Mouse (Mus musculus) telencephalon, adult 2 months (tissue): ENCODE results near the gene Heatr1.
"Not testable (repeated sequence)": the region's sequence is repeated elsewhere in the genome, so short reads cannot be mapped to it uniquely, and the experiment has no call there.

ENCODE experiments used
- DNase-seq: peaks from one replicate; pipeline ENCODE4 v3.0.0-alpha.2; 2011; ENCODE audit warnings: low read depth, low spot score

Gene Heatr1

GRCm38 (mm10) chr13:12454686-12455390 lies 60.0 kb downstream of the Heatr1 start:
- DNase-seq, result no peak

- no peak for DNase-seq
Measured at GRCm38 (mm10) chr13:12456711-12457110, 61.9 kb downstream of the Heatr1 start.

- peak; percentile 72 for DNase-seq
Measured at GRCm38 (mm10) chr13:12460443-12460842, 65.6 kb downstream of the Heatr1 start.

- DNase-seq, result peak; percentile 78
Measured at GRCm38 (mm10) chr13:12460881-12461729, 66.3 kb downstream of the Heatr1 start.

- no peak for DNase-seq
Measured at GRCm38 (mm10) chr13:12461730-12462119, 66.9 kb downstream of the Heatr1 start.

GRCm38 (mm10) chr13:12462623-12463022 lies 67.8 kb downstream of the Heatr1 start:
- no peak for DNase-seq

- not testable (repeated sequence) for DNase-seq
Measured at GRCm38 (mm10) chr13:12464159-12464558, 69.3 kb downstream of the Heatr1 start.

GRCm38 (mm10) chr13:12464844-12465243 lies 70.0 kb downstream of the Heatr1 start, which contains the start of gene Lgals8:
TSS of gene Lgals8 (minus strand) at chr13:12464944.
- DNase-seq, result no peak

GRCm38 (mm10) chr13:12468488-12468887 lies 73.7 kb downstream of the Heatr1 start:
- DNase-seq, result no peak

GRCm38 (mm10) chr13:12473724-12474378 lies 79.0 kb downstream of the Heatr1 start:
- DNase-seq, result peak; percentile 27

GRCm38 (mm10) chr13:12475239-12475638 lies 80.4 kb downstream of the Heatr1 start:
- no peak for DNase-seq

- no peak for DNase-seq
Measured at GRCm38 (mm10) chr13:12476886-12477285, 82.1 kb downstream of the Heatr1 start.

- DNase-seq, result no peak
Measured at GRCm38 (mm10) chr13:12478301-12478700, 83.5 kb downstream of the Heatr1 start.

- DNase-seq, result no peak
Measured at GRCm38 (mm10) chr13:12479802-12480201, 85.0 kb downstream of the Heatr1 start.

- DNase-seq, result no peak
Measured at GRCm38 (mm10) chr13:12485197-12485596, 90.4 kb downstream of the Heatr1 start.

GRCm38 (mm10) chr13:12485640-12486039 lies 90.8 kb downstream of the Heatr1 start:
- no peak for DNase-seq
